Mouse (Mus musculus): ENCODE measurements at regions not wholly inside any gene's neighbourhood (a gene's known extent, or its start where the extent isn't known, plus 50 kb on each side); places are given as distances from the start of the nearest gene placed in this dataset.

- no peak for TF ChIP-seq CTCF (IDR thresholded peaks at IDR 0.05; ENCODE audit: insufficient read depth, low read length)
- TF ChIP-seq POLR2A (IDR thresholded peaks at IDR 0.05; ENCODE audit: borderline replicate concordance, extremely low read depth, low read depth, low read length): no peak
Observed at GRCm38 (mm10) chr7:36257102-36257501, 440.8 kb upstream of the Tshz3 start.
